Mouse (Mus musculus): ENCODE data around the gene Pigr. TPM values are rescaled to one million over a fixed set of nuclear protein-coding genes. Genes with fewer than 3 reads are reported as not detected.

Pigr gene
- polyA plus RNA-seq, 1 experiment = 0.28 TPM

DNA sequence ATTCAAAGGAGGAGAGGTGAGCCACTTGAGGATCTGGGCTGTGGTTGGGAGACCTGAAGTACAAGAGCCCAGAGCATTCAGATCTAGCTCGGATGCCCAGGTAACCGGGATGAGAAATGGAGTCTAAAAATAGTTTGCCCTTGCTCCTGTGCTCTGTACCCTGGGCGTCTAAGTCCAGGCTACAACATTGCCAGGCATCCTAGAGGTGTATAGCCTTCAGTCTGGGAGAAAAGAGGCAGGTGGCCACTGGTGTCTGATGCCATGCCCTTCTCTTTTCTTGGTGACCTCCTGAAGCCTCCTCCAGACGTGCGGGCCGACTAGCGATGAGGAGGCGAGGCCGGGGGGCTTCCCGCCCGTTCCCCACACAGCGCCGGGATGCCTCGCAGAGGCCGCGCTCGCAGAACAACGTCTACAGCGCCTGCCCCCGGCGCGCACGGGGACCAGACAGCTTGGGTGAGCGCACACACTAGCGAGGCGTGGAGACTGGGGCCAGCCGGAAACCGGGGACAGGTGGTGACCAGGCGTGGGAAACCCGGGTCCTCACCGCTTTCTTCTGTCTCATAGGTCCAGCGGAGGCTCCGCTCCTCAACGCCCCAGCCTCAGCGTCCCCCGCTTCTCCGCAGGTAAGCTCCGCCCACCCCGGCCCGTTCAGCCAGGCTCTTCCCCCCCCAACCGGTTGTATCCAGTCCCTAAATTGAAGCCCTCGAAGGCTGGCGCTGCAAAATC, 51.6 kb downstream of the Pigr start:
- DNase-seq (ENCODE audit: low read depth) = no peak

GRCm38 (mm10) chr1:130879927-130880326, 53.4 kb downstream of the Pigr start:
- DNase-seq (ENCODE audit: low read depth) = no peak

GRCm38 (mm10) chr1:130883146-130883545, 56.7 kb downstream of the Pigr start:
- no peak for DNase-seq (ENCODE audit: low read depth)

GRCm38 (mm10) chr1:130887354-130887753, 60.9 kb downstream of the Pigr start, which contains the start of gene Il24:
Il24 (minus strand) TSS chr1:130887454.
- no peak for DNase-seq (ENCODE audit: low read depth)

GRCm38 (mm10) chr1:130892446-130892845, 66.0 kb downstream of the Pigr start:
- DNase-seq (ENCODE audit: low read depth) = peak; percentile 98

DNA sequence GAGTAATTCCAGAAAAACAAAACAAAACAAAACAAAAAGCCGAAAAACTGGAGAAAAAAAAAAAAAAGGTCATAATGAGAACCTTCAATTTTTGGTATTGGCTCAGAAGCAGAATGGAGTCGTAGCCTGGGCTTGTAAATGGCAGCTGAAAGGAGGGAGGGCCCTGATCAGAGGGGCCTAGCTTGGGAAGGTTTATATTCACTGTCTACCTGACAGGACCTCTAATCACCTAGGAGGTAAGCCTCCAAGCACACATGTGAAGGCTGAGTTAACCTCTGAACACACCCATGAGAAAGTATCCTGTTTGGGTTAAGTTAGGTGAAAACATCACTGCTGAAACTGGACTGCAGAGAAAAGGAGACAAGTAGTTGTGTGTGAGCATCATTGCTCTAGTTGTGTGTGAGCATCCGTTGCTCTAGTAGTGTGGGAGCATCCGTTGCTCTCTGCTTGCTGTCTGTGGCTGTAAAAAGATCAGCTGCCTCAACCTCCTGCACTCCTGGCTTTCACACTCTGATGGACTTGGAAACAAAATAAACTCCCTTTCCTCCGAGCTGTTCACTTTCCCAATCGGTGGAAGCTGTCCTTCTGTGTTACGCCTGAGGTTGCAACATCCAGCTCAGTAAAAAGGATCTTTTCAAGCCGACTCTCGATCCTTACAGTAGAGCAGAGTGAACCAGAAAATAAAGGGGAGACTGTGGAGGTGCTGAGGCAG, 67.0 kb downstream of the Pigr start:
- DNase-seq (ENCODE audit: low read depth) = peak; percentile 76

GRCm38 (mm10) chr1:130894468-130894867, 68.0 kb downstream of the Pigr start:
- no peak for DNase-seq (ENCODE audit: low read depth)

Other genes starting within 250 kb of the Pigr start
- 0.19 and 0.29 TPM in 2 replicates for gene Zp3r, start 197.1 kb upstream of the Pigr start, polyA plus RNA-seq (2012; rRNA removed)
- 337 and 541 TPM in 2 replicates for gene C4bp, start 165.1 kb upstream of the Pigr start, polyA plus RNA-seq (2012; rRNA removed)
- gene Gm29427, start 110.9 kb upstream of the Pigr start, polyA plus RNA-seq (2012; rRNA removed) = 0.08 and 0.18 TPM in 2 replicates
- 1.6 and 1.8 TPM in 2 replicates for gene Yod1, start 109.4 kb upstream of the Pigr start, polyA plus RNA-seq (2012; rRNA removed)
- gene Pfkfb2, start 97.4 kb upstream of the Pigr start, polyA plus RNA-seq (2012; rRNA removed) = 16.2 and 20.6 TPM in 2 replicates
- gene AA986860, start 94.7 kb upstream of the Pigr start, polyA plus RNA-seq (2012; rRNA removed) = 1.4 and 1.9 TPM in 2 replicates
- gene Fcamr, start 25.8 kb upstream of the Pigr start, polyA plus RNA-seq (2012; rRNA removed) = 0.81 and 1.1 TPM in 2 replicates
- gene Fcmr, start 39.0 kb downstream of the Pigr start, polyA plus RNA-seq (2012; rRNA removed) = 8.5 and 9.5 TPM in 2 replicates
- 0.36 and 0.42 TPM in 2 replicates for gene Il24, start 60.8 kb downstream of the Pigr start, polyA plus RNA-seq (2012; rRNA removed)
- gene Il20, start 84.8 kb downstream of the Pigr start, polyA plus RNA-seq (2012; rRNA removed) = not detected in 2 replicates
- gene Il19, start 113.4 kb downstream of the Pigr start, polyA plus RNA-seq (2012; rRNA removed) = not detected in 2 replicates
- gene Il10, start 193.2 kb downstream of the Pigr start, polyA plus RNA-seq (2012; rRNA removed) = not detected in 2 replicates

Measured in gonadal fat pad, adult 2 months (tissue).